Mouse (Mus musculus): ENCODE results near the gene Avpi1. TPM values are rescaled to one million over a fixed set of nuclear protein-coding genes. Genes with fewer than 3 reads are reported as not detected.

The Avpi1 gene
- total RNA-seq (2021) = 10 to 100 TPM; 10.5 to 11.0 TPM
- long read RNA-seq, experiment 1, transcript Avpi1-201 (3 exons, 1,044 nt) = major isoform, 10 of 15 reads
- long read RNA-seq, experiment 1, partial matches to known transcripts = 4 of 15 reads
- long read RNA-seq, experiment 1, other reads (novel, unspliced or antisense) = 1 of 15 reads
- long read RNA-seq, experiment 2, transcript Avpi1-201 (3 exons, 1,044 nt) = major isoform, 15 of 18 reads
- long read RNA-seq, experiment 2, partial matches to known transcripts = 2 of 18 reads
- long read RNA-seq, experiment 2, other reads (novel, unspliced or antisense) = 1 of 18 reads

DNA sequence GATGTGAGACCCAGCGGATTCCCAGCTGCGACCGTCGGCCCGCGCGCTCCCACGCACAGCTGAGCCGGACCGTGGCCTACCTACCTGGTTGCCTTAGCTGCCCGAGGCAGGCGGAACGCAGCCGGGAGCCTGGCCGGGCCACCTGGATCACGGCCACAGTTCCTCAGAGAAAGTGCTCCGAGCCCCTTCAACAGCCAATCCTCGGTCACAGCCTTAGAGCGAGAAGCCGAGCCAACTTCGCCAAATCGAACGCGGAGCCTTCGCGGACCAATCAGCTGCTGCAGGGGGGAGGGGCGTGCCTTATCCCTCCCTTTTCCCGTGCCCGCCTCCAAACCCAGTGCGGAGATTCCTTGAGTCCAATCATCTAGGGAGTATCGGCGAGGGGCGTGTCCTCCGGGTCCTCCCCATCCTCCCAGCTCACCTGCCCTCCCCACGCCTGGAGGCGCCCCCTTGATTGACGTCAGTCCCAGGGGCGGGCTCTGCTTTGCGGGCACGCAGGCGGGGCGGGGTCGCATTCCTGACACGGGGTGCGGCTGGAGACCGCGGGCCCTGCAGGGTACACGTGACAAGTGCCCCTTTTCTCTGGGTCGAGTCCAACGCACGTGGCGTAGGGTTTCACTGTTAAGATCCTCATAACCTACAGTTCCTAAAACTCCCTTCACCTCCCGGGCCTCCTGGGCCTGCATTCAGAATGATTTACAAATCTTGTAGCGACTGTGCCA is at the start of gene Avpi1:
Gene Avpi1 (minus strand): TSS at position 273 of the 722 bp plus-strand sequence.
- intact Hi-C loops (cut with DNase I; ENCODE audit: low total_unique reads) = no loop called here

DNA sequence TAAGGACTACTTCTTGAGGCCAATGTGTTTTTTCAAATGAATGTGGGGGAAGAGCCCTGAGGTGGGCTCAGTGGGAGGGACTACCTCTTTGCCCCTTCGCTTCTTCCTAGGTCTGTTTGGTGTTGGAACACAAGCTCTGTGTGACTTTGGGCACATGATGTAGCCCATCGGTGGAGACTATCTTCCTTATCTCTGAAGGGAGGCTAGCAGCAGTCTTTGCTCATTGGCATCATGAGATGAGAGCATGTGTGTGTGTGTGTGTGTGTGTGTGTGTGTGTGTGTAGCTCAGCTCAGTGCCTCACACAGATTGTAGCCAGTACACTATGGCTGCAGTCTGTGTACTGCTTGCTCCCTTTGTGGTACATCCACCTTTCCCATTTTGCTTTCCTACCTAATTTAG is 48.6 kb upstream of the Avpi1 start:
- intact Hi-C loops (cut with DNase I; ENCODE audit: low total_unique reads) = no loop called here

More for the DNA sequence above, at the start of gene Avpi1:
- DNase-seq = peak; percentile 96

DNA sequence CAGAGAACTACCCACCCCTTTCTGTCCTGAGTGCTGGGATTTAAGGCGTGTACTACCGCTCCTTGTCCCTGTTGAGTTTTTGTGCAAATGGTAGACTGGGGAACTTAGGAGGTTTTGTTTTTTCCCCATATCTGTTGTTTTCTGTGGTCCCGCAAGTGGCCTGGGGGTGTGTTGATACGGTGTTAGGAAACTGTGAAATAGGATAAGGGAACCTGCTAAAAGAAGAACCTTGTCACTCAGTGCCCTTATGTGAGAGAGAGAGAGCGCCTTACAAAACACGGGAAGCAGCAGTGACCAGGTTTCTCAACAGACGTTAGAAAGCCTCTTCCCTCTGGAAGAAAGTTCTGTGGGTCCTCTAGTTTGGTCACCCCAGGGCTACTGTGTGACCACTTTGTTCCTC is 48.0 kb upstream of the Avpi1 start:
- no peak for DNase-seq
- intact Hi-C loops (cut with DNase I; ENCODE audit: low total_unique reads) = no loop called here

More for the DNA sequence above, 48.6 kb upstream of the Avpi1 start:
- no peak for DNase-seq

DNA sequence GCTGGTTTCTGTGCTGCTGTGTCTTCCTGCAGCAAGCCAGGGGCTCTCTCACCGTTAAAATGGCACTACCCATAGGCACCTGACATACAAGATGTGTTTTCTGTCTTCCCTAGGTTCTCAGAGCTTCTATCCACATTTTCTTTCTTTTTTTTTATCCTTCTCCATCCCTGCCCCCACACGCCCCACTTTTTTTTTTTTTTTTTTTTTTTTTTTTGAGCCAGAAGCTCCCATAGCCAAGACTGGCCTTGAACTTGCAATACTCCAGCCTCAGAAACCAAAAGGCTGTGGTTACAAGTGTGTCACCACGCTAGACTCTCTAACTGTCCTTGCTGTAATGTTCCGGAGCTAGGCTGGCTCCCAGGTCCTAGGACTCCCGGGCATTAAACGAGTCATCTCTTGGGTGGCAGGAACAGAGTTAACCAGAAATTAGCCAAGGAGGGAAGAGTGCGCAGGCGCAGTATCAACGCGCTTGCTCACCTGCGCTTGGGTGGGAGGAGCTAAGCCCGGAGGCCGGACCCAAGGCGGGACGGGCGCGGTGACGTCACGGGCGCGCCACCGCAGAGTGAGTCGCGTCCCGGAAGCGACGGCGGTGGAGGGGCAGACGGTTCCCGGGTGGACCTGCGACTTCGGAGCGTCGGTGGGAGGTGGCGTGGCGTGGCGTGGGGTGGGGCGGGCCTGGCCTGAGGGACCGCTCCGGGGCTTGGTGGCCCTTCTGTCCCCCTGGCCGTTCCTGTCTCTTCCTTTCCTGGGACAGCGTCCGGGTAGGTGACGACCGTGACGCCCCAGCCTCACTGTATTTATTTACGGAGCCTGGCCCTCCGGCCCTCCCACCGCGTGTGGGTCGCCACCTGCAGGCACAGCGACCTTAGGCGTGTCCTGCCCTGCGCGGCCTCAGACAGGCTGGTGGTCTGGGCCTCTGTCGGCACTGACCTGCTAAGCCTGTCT is 41.4 kb upstream of the Avpi1 start:
- intact Hi-C loops (cut with DNase I; ENCODE audit: low total_unique reads) = no loop called here

DNA sequence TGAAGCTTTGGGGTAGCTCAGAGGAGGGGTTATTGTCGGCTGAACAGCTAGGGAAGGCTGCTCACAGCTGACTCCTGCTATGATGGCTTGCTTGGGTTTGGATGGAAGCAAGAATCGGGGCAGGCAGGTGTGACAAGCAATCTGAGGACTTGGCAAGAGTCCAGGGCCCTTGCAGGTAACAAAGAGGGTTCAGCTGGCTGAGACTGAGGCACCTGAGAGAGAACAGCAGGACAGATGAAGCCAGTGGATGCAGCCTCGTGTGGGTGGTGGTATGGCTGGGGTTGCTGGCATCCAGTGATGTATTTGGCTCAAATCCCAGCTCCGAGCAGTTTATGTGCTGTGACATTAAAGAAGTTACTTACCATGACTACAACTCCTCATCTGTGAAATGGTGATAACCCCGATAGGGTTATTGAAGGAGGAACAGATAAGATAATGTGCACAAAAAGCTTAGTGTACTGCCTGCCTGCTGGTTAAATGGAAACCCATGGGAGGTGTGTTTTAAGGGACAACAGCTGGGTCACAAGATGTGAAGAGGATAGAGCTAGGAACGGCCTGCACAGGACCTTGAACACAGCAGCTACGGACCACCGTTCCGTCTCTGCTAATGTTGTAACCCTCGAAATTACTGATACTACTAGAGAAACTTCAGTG is 40.6 kb upstream of the Avpi1 start:
- no peak for DNase-seq

More for the DNA sequence above, 41.4 kb upstream of the Avpi1 start:
- peak; percentile 89 for DNase-seq

DNA sequence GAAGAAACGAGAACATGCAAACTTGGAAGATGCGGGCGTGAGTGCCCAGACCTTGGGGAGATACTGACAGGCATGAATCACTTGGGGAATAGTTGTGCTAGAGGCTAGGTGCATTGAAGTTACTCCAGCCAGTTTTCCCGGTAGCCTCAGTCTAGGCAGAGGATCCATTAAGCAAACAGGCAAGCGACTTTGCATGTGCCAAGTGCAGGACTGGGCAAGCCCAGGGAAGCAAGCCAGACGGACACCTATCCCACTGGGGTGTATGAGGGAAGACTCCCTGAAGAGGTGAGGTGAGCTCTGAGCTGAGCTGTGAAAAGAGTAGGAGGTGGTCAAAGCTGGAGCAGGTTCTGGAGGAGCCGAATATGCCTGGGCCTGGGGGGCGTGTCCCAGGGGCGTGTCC is 38.6 kb upstream of the Avpi1 start:
- DNase-seq = no peak
- intact Hi-C loops (cut with DNase I; ENCODE audit: low total_unique reads) = loop anchor here (10.0 kb wide), 1 partner anchor 133 kb away; the partner anchor contains the start of gene Ankrd2

More for the DNA sequence above, 40.6 kb upstream of the Avpi1 start:
- intact Hi-C loops (cut with DNase I; ENCODE audit: low total_unique reads) = loop anchor here (10.0 kb wide), 1 partner anchor 135 kb away; the partner anchor contains the start of gene Ankrd2

DNA sequence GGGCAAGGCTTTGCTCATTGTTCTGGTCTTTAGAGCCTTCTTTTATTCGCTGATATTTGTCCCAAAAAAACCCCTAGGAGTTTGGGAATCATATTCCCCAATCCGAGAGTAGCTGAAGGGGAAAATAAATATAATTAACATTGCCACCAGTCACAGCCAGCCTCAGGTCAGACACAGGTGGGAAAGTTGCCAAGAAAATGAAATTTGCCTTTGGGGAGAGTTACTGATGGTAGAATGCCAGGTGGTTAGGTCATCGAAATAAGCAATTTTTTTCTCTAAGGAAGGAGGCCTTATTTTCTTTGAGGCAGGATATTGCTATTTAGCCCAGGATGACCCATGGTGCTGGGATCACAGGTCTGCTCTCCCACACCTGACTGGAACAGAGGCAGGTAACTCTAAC is 37.9 kb upstream of the Avpi1 start:
- intact Hi-C loops (cut with DNase I; ENCODE audit: low total_unique reads) = loop anchor here (10.0 kb wide), 1 partner anchor 132 kb away; the partner anchor contains the start of gene Ankrd2
- no peak for DNase-seq

DNA sequence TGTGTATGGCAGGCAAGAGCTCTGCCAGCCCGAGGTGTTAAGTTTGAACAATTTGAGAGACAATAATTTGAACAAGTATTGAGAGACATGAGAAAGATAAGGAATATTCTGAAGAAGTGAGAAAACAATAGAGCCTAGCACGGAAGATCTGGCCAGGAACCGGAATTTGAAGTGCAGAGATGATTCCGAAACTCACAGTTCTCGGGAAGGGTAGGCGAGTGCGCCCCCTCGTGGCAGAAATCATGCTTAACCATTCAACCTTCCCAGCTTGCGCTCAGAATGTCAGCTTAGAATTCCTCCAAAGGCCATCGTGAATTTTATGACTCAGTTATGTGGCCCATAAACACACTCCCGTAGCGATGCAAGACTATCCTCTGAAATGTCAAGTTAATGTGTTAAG is 37.3 kb upstream of the Avpi1 start:
- peak; percentile 86 for DNase-seq
- intact Hi-C loops (cut with DNase I; ENCODE audit: low total_unique reads) = loop anchor here (10.0 kb wide), 1 partner anchor 131 kb away; the partner anchor contains the start of gene Ankrd2

DNA sequence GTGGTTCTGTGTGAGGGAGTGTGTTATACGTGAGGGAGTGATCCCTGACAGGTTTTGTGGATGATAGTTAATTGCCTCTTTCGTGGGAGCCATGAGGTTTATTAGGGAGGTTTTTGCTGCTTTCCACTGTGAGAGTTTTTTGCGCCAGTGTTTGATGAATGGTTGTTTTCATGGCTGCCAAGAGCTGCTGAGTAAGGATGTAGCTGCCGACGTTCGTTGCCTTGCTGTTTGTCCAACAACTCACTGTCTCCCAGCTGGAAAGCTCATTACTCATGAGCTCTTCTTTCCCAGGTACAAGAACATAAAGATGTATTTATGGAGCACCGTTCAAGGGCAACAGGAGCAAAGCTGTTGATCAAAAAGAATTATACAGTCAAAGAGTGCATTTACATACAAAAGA is 35.3 kb upstream of the Avpi1 start:
- intact Hi-C loops (cut with DNase I; ENCODE audit: low total_unique reads) = loop anchor here (10.0 kb wide), 1 partner anchor 129 kb away; the partner anchor contains the start of gene Ankrd2
- no peak for DNase-seq

DNA sequence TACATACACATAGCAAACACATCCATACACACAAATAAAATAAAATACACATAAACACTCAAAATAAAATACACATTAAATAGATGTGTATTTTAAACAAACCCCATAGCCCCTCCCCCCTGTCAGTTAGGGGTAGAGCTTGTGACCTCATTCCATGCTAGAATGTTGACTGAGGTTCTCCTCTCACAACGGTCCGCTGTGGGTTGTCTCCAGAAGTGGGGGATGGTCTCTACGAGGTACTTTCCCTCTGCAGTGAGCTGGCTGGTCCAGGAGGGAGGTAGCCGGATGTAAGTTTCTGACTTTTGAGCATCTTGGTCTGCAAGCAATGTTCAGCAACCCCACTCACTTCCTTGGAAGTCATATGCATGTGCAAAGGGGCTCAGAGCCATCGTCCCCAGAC is 34.9 kb upstream of the Avpi1 start, which contains the start of gene Zfyve27:
Gene Zfyve27 (plus strand): TSS at position 188 of the 400 bp plus-strand sequence.
- intact Hi-C loops (cut with DNase I; ENCODE audit: low total_unique reads) = loop anchor here (10.0 kb wide), 1 partner anchor 129 kb away; the partner anchor contains the start of gene Ankrd2
- no peak for DNase-seq

DNA sequence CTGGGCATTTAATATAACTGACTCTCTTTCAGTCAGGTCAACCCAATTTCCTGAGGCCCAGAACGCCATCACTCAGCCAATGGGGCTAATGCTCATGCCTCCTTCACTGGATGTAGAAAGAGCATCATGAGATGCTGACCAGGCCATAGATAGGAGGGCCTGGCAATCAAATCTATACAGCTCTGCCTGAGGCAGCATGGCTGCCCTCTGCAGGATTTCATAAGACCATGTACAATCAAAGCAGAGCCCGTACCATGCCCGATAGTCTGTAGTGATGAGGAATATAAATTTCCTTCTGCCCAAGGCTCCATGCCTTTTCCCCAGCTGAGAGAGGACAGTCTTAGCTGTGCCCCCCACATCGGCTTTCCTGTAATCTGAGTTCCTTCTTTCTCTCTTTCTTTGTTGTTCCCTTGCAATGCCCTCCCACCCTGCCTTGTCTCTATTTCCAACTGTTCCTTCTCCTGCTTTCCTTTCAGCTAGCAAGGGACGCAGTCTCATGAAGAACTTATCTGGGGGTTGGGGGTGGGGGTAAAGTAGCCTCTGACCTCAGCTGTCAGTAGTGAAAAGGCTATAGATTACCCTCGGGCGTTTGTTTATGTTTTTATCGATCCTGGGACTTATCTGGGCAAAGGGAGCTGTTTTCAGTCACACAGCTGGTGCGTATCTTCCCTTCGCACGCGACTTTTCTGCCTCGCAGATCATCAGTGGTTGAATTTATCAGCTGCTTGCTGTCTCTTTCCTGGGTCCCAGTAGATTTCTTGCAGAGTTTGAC is 29.6 kb upstream of the Avpi1 start:
- DNase-seq = no peak
- intact Hi-C loops (cut with DNase I; ENCODE audit: low total_unique reads) = loop anchor here (10.0 kb wide), 1 partner anchor 64 kb away; the partner anchor contains the start of gene Pi4k2a

DNA sequence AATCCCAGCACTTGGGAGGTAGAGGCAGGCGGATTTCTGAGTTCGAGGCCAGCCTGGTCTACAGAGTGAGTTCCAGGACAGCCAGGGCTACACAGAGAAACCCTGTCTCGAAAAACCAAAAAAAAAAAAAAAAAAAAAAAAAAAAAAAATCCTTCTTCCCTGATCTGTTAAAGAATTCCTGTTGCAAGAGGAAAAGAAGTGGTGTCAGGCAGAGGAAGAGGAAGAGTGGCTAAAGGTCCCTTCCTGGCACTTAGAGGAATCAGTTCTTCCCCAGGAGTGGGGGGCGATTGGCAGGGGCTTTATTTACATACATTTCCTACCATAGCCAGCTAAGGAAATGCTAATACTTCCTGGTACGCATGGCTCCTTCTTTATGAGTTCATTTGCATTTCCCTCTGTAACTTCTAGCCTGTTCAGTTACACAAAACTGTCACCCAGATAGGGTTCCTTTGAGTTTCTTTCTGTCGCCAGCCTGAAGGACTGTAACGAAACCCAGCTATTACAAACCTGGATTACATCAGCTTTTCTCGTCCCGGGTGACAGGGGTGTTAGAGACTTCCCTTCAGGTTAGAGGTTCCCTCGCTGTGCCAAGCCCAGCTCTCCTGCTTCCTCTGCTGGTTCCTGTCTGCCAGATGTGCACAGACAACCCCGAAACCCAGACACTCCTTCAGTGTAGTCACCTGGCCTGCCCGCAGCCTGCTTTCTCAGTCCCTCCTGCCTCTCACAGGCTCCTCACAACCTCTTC is 28.8 kb upstream of the Avpi1 start:
- intact Hi-C loops (cut with DNase I; ENCODE audit: low total_unique reads) = loop anchor here (10.0 kb wide), 1 partner anchor 63 kb away; the partner anchor contains the start of gene Pi4k2a
- no peak for DNase-seq

DNA sequence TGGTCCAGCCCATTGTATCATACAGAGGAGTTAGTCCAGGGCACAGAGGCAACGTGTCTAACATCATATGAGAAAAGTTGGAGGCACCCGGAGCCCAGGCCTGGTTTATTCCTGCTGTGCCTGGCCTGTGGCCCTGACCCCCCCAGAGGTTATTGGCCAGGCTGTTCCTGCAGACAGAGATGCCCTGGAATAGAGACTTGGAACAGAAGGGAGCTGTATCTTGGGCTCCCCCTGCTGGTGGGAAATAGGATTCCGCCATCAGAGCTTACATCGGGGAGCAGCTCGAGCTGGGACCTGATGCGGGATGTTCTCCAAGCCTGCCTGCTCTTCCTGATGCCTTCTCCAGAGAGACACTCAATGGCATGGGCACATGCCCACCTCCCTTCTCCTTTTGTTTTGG is 23.1 kb upstream of the Avpi1 start:
- peak; percentile 84 for DNase-seq

DNA sequence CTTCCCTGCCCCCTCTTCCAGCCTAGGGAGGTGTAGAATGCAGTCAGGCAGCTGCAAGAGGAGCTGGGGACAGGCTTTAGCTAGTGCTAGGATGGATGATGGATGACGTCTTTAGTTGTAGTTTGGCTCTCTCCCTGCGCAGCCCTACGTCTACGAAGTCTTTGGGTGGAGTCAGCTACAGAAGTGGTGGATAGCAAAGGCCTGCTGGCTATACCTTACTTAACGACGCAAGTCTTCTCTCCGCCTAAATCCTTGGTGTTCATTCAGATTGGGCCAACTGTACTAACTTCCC is 19.7 kb upstream of the Avpi1 start:
- intact Hi-C loops (cut with DNase I; ENCODE audit: low total_unique reads) = no loop called here
- DNase-seq = no peak

More for the DNA sequence above, 23.1 kb upstream of the Avpi1 start:
- intact Hi-C loops (cut with DNase I; ENCODE audit: low total_unique reads) = loop anchor here (10.0 kb wide), 1 partner anchor 57 kb away; the partner anchor contains the start of gene Pi4k2a

DNA sequence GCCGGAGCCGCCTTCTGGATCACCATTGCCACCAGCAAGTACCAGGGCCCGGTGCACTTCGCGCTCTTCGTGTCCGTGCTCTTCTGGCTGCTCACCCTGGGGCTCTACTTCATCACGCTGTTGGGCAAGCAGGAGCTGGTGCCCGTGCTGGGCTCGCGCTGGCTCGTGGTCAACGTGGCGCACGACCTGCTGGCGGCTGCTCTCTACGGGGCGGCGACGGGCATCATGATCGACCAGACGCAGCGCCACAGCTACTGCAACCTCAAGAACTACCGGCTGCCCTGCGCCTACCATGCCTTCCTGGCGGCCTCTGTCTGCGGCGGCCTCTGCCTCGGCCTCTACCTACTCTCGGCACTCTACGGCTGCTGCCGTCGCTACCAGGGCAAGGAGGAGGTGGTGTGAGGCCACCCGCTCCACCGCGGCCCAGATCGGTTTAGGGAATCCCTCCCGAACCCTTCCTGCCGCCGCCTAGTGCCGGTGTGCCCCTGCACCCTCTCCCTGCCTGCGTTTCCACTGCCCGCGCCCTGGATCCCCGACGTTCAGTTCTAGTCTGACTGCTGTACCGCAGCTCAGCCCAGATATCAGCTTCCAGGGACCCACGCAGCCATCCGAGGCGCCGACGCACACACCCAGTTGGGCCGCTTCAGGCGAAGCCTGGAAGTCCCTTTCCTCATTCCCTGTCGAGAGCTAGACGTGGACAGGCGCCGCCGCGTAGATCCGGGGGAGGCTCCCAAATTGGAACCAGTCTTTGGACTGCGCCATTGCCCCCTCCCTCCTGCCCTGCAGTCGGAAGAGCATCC is 19.1 kb upstream of the Avpi1 start:
- peak; percentile 76 for DNase-seq
- intact Hi-C loops (cut with DNase I; ENCODE audit: low total_unique reads) = no loop called here

DNA sequence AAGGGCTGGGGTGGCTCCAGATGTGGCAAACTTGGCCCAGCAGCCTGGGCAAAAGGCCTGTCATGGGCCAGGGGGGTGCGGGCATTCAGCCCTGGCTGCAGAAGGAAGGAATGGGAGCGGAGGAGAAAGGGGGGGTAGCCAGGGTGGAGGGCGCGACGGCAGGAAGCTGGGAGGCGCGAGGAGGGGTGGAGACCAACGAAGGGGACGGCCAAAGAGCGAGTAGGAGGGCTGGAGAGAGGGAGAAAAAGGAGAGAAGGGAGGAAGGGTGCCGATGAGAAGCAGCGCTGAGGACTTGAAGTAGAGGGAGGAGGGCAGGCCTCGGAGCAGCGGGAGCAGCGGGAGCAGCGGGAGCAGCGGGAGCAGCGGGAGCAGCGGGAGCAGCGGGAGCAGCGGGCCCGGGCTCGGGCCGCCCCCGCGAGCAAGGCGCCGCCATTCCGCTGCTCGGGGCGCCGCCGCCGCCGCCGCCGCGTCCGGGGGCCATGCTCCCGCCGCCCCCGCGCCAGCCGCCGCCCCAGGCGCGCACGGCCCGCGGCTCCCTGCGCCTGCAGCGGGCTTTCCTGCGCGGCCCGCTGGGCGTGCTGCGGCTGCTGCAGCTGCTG is 18.4 kb upstream of the Avpi1 start, which contains the start of gene Marveld1:
Gene Marveld1 (plus strand): TSS at position 231 of the 599 bp plus-strand sequence.
- peak; percentile 86 for DNase-seq
- intact Hi-C loops (cut with DNase I; ENCODE audit: low total_unique reads) = no loop called here

Measured in gastrocnemius, postnatal 14 days (tissue).